8 mouse cellular contexts compared by ENCODE assay signal in genomic region chr4:41304302-41304701, GRCm38 (mm10). TPM values are rescaled to one million over a fixed set of nuclear protein-coding genes. Genes with fewer than 3 reads are reported as not detected.
DNase-seq lines count a peak whose midpoint lies in the region; ATAC-seq and TF ChIP-seq lines count a peak whose summit lies in the region.
"Had no signal": no experiment of that assay in that cellular context is flagged by ENCODE, and none has a peak within 500 bp of the region (broad histone marks: within the 10 kb centered on the region; RNA-seq: fewer than 3 reads in every experiment).

No protein-coding gene starts in this region.

- H3K9me3 ChIP-seq in CH12.LX (replicated peaks; ENCODE audit: low read length) = no peaks in the 10 kb centered on the region
- no peaks in the 10 kb centered on the region for H3K9me3 ChIP-seq in liver, postnatal 0 days (ENCODE audit: low read length)
- no peaks in the 10 kb centered on the region for H3K9me3 ChIP-seq in kidney, embryonic 14.5 days (ENCODE audit: control insufficient read depth, low read length)

- no peak for TF ChIP-seq RAD21 in CH12.LX (IDR thresholded peaks at IDR 0.05; ENCODE audit: low read depth, low read length)

- DNase-seq in layer of hippocampus, adult 11-12 months (ENCODE audit: low spot score) = peak; percentile 40
- DNase-seq in layer of hippocampus, postnatal 25 days (ENCODE audit: extremely low spot score in 1 of 2, low spot score in 1 of 2) = no peak
- DNase-seq in B cell, adult 2 months = peak; percentile 13 to 14
- no peak for DNase-seq in CH12.LX (ENCODE audit: extremely low read depth)
- no peak for DNase-seq in liver, postnatal 0 days
- no peak for DNase-seq in heart, postnatal 14 days
- DNase-seq: gastrocnemius, postnatal 25 days had no signal

- H3K79me2 ChIP-seq in CH12.LX (replicated peaks; ENCODE audit: control insufficient read depth, extremely low read depth, insufficient read depth, poor library complexity, severe bottlenecking) = peaks cover 13% of the 10 kb centered on the region

- dilution Hi-C loops in CH12.LX (cut with MboI; ENCODE audit: extremely low pct_ligation_motif_present, extremely low pct_unique_long_range_greater_than_20kb, low sequenced_read_pairs) = no loop called here

- WGBS in liver, postnatal 0 days (ENCODE audit: insufficient replicate concordance) = 34% methylated on average over 3 of the region's 3 CpGs
- 57% methylated on average over 3 of the region's 3 CpGs for WGBS in kidney, embryonic 14.5 days

- no peak for TF ChIP-seq POLR2A in CH12.LX (IDR thresholded peaks at IDR 0.05; ENCODE audit: low read depth, low read length)

- no peak overlapping the region for H3K4me3 ChIP-seq in CH12.LX (replicated peaks in 1 of 3; ENCODE audit: low read depth in 2 of 3, low read length in 2 of 3, poor library complexity in 1 of 3)
- H3K4me3 ChIP-seq in liver, postnatal 0 days (ENCODE audit: low read depth, low read length) = no peak overlapping the region
- H3K4me3 ChIP-seq in kidney, embryonic 14.5 days (ENCODE audit: low read length) = no peak overlapping the region

- no peak for ATAC-seq in liver, postnatal 0 days
- no peak for ATAC-seq in kidney, embryonic 14.5 days (ENCODE audit: low FRiP score, low TSS enrichment)

- H3K27me3 ChIP-seq in CH12.LX (replicated peaks) = no peaks in the 10 kb centered on the region
- H3K27me3 ChIP-seq in liver, postnatal 0 days (ENCODE audit: insufficient read depth, low read length) = no peaks in the 10 kb centered on the region
- H3K27me3 ChIP-seq in kidney, embryonic 14.5 days (ENCODE audit: control insufficient read depth, insufficient read depth, low read length) = no peaks in the 10 kb centered on the region

- intact Hi-C loops in heart, postnatal 14 days (cut with DNase I) = no loop called here

- peaks cover 47 to 81% of the 10 kb centered on the region in 2 experiments for H3K36me3 ChIP-seq in CH12.LX (replicated peaks in 1 of 2; ENCODE audit: control insufficient read depth in 1 of 2, insufficient read depth in 1 of 2, low read length in 1 of 2)
- peaks cover 67% of the 10 kb centered on the region for H3K36me3 ChIP-seq in liver, postnatal 0 days (replicated peaks; ENCODE audit: insufficient read depth, low read length)
- H3K36me3 ChIP-seq in kidney, embryonic 14.5 days (ENCODE audit: control insufficient read depth, insufficient read depth, low read length) = peaks cover 76% of the 10 kb centered on the region

- peak overlapping the region; percentile 29; the same call in 1 of the 2 replicates for H3K9ac ChIP-seq in CH12.LX (ENCODE audit: insufficient read depth, low read depth)
- no peak overlapping the region; the same call in 1 of the 2 replicates for H3K9ac ChIP-seq in liver, postnatal 0 days (replicated peaks)
- no peak overlapping the region for H3K9ac ChIP-seq in kidney, embryonic 14.5 days (ENCODE audit: low read depth, low read length)

- peaks cover 30 to 68% of the 10 kb centered on the region in 2 experiments for H3K4me1 ChIP-seq in CH12.LX (ENCODE audit: control insufficient read depth in 1 of 2, insufficient read depth in 2 of 2)
- peaks cover 32% of the 10 kb centered on the region for H3K4me1 ChIP-seq in liver, postnatal 0 days (ENCODE audit: insufficient read depth)
- no peaks in the 10 kb centered on the region for H3K4me1 ChIP-seq in kidney, embryonic 14.5 days (ENCODE audit: control insufficient read depth, insufficient read depth, low read length)

- no peak for TF ChIP-seq CTCF in CH12.LX (conservative IDR thresholded peaks at IDR 0.05 in 1 of 2, IDR thresholded peaks at IDR 0.05 in 1 of 2; ENCODE audit: low read depth in 2 of 2, low read length in 2 of 2)
- TF ChIP-seq CTCF in liver, postnatal 0 days (IDR thresholded peaks at IDR 0.05; ENCODE audit: low read depth) = no peak

- in situ Hi-C loops in CH12.LX (cut with MboI; ENCODE audit: low pct_ligation_motif_present, low pct_unique_long_range_greater_than_20kb, low sequenced_read_pairs) = loop anchor here (5.0 kb wide), 1 partner anchor 73 kb away; no protein-coding TSS in a partner anchor

- H3K27ac ChIP-seq in CH12.LX (ENCODE audit: insufficient read depth, low read depth) = peak overlapping the region; percentile 34; the same call in 1 of the 2 replicates
- peak overlapping the region; percentile 20; the same call in 1 of the 2 replicates for H3K27ac ChIP-seq in liver, postnatal 0 days (ENCODE audit: low read depth)
- no peak overlapping the region for H3K27ac ChIP-seq in kidney, embryonic 14.5 days (ENCODE audit: low read depth, low read length)

- H3K4me2 ChIP-seq in CH12.LX (ENCODE audit: insufficient read depth, low read depth, poor library complexity, severe bottlenecking) = peak overlapping the region; percentile 8; the same call in 1 of the 2 replicates
- H3K4me2 ChIP-seq in liver, postnatal 0 days (ENCODE audit: low read depth, low read length) = peak overlapping the region; percentile 30
- H3K4me2 ChIP-seq in kidney, embryonic 14.5 days (replicated peaks; ENCODE audit: low read depth, low read length) = no peak overlapping the region

- TF ChIP-seq EP300 in CH12.LX (IDR thresholded peaks at IDR 0.05; ENCODE audit: low read length) = no peak
- no peak for TF ChIP-seq EP300 in liver, postnatal 0 days (IDR thresholded peaks at IDR 0.05; ENCODE audit: low read depth)

TF ChIP-seq in CH12.LX, 34 proteins besides CTCF, POLR2A, EP300 and RAD21:
- TF ChIP-seq HCFC1 (IDR thresholded peaks at IDR 0.05; ENCODE audit: low read depth, low read length) (no peak), ZNF384 (IDR thresholded peaks at IDR 0.05; ENCODE audit: low read depth, low read length) (peak; percentile 58)

RNA-seq across cellular contexts. Expression of gene Dcaf12, which starts 10.4 kb away (rescaled TPM):
- 10 to 100 TPM; 45.8 to 49.6 TPM for total RNA-seq in layer of hippocampus, postnatal 25 days (2021)
- total RNA-seq in CH12.LX (2012; rRNA removed) (24.3 and 31.3 TPM in 2 replicates), CH12.LX (2014; rRNA removed) (30.8 and 33.7 TPM in 2 replicates)
- polyA plus RNA-seq in CH12.LX (2012; ENCODE audit: insufficient read length, low read depth) = 36.7 and 42.0 TPM in 2 replicates
- polyA plus RNA-seq in liver, postnatal 0 days (2015; fragmentation: Nextera tagmentation; extraction: Ambion mirVana) = 35.8 and 39.6 TPM in 2 replicates
- 10 to 100 TPM; 52.9 to 57.9 TPM for total RNA-seq in heart, postnatal 14 days (2021)
- 36.6 and 53.0 TPM in 2 replicates for polyA plus RNA-seq in kidney, embryonic 14.5 days (2014; fragmentation: Nextera tagmentation; extraction: Ambion mirVana)

RNA-seq across cellular contexts. Expression of gene Ubap2, which starts 29.4 kb away (rescaled TPM):
- 10 to 100 TPM; 40.5 to 48.3 TPM for total RNA-seq in layer of hippocampus, postnatal 25 days (2021)
- 17.2 and 17.4 TPM in 2 replicates for total RNA-seq in CH12.LX (2012; rRNA removed)
- 5.4 and 5.7 TPM in 2 replicates for total RNA-seq in CH12.LX (2014; rRNA removed)
- 115 and 135 TPM in 2 replicates for polyA plus RNA-seq in CH12.LX (2012; ENCODE audit: insufficient read length, low read depth)
- polyA plus RNA-seq in liver, postnatal 0 days (2015; fragmentation: Nextera tagmentation; extraction: Ambion mirVana) = 8.3 and 10.8 TPM in 2 replicates
- total RNA-seq in heart, postnatal 14 days (2021) = 10 to 100 TPM; 65.3 to 66.0 TPM
- polyA plus RNA-seq in kidney, embryonic 14.5 days (2014; fragmentation: Nextera tagmentation; extraction: Ambion mirVana) = 37.2 and 65.5 TPM in 2 replicates

RNA-seq across cellular contexts. Expression of gene Ubap1, which starts 44.5 kb away (rescaled TPM):
- total RNA-seq in layer of hippocampus, postnatal 25 days (2021) = 10 to 100 TPM; 41.4 to 42.1 TPM
- total RNA-seq in CH12.LX (2012; rRNA removed) (11.5 and 17.0 TPM in 2 replicates), CH12.LX (2014; rRNA removed) (14.0 and 17.5 TPM in 2 replicates)
- polyA plus RNA-seq in CH12.LX (2012; ENCODE audit: insufficient read length, low read depth) = 22.3 and 28.0 TPM in 2 replicates
- 25.6 and 28.6 TPM in 2 replicates for polyA plus RNA-seq in liver, postnatal 0 days (2015; fragmentation: Nextera tagmentation; extraction: Ambion mirVana)
- total RNA-seq in heart, postnatal 14 days (2021) = 10 to 100 TPM; 32.9 to 34.2 TPM
- polyA plus RNA-seq in kidney, embryonic 14.5 days (2014; fragmentation: Nextera tagmentation; extraction: Ambion mirVana) = 39.7 and 59.5 TPM in 2 replicates

Comparison
In these comparisons a context has a peak if more than half of its experiments do, and no peak if none do; other contexts are left out.
1. DNase-seq: peak in layer of hippocampus, adult 11-12 months (single experiment) and B cell, adult 2 months (2 of 2); none in layer of hippocampus, postnatal 25 days (0 of 2), CH12.LX (single experiment), liver, postnatal 0 days (single experiment) and heart, postnatal 14 days (0 of 2).